Mouse (Mus musculus) midbrain, embryonic 15.5 days (tissue): Measurements from ENCODE around the gene Defa20. TPM values are rescaled to one million over a fixed set of nuclear protein-coding genes. Genes with fewer than 3 reads are reported as not detected.
"Not testable (repeated sequence)": the region's sequence is repeated elsewhere in the genome, so short reads cannot be mapped to it uniquely, and the experiment has no call there.

Experiments used
- ATAC-seq: fragments of 200-750 bp; cut with Nextera tagmentation; replicated peaks from 2 replicates; pipeline ENCODE4 v1.8.0; 2017; ENCODE audit warnings: moderate TSS enrichment
- H3K27ac ChIP-seq: fragments of 300-500 bp; sonication (generic); 2 replicates; pipeline ENCODE4 v1.5.1; 2015; ENCODE audit warnings: mild to moderate bottlenecking, inconsistent platforms
- H3K27me3 ChIP-seq: fragments of 300-500 bp; sonication (generic); replicated peaks from 2 replicates; pipeline ENCODE4 v1.6.1; 2015; ENCODE audit warnings: inconsistent platforms
- H3K36me3 ChIP-seq: fragments of 300-500 bp; sonication (generic); replicated peaks from 2 replicates; pipeline ENCODE4 v1.6.1; 2015; ENCODE audit warnings: inconsistent platforms
- H3K4me1 ChIP-seq: fragments of 300-500 bp; sonication (generic); 2 replicates; pipeline ENCODE4 v1.6.1; 2015; ENCODE audit warnings: inconsistent platforms
- H3K4me2 ChIP-seq: fragments of 300-500 bp; sonication (generic); 2 replicates; pipeline ENCODE4 v1.6.1; 2015; ENCODE audit warnings: inconsistent platforms, mild to moderate bottlenecking, moderate library complexity
- H3K4me3 ChIP-seq: fragments of 300-500 bp; sonication (generic); 2 replicates; pipeline ENCODE4 v1.5.1; 2015; ENCODE audit warnings: mild to moderate bottlenecking, inconsistent platforms
- H3K9ac ChIP-seq: fragments of 300-500 bp; sonication (generic); 2 replicates; pipeline ENCODE4 v1.6.1; 2015; ENCODE audit warnings: mild to moderate bottlenecking, inconsistent platforms
- H3K9me3 ChIP-seq: fragments of 300-500 bp; sonication (generic); 2 replicates; pipeline ENCODE4 v1.6.1; 2016; ENCODE audit warnings: inconsistent platforms
- WGBS: fragments of 180-500 bp; shearing (Covaris S2); methylation state at CpG from one replicate; pipeline ENCODE4 v1.1.7; 2015; ENCODE audit warnings: mixed read lengths; 5-methylcytosine and 5-hydroxymethylcytosine counted together
- polyA plus RNA-seq: library from polyadenylated mRNA; unstranded; fragments of >200 nt; fragmentation: Nextera tagmentation; extraction: Ambion mirVana; gene quantifications from 2 replicates; pipeline ENCODE4 v1.2.1, GENCODE M21; 2015

Defa20 gene
- not detected in 2 replicates for polyA plus RNA-seq

GRCm38 (mm10) chr8:21508958-21509357, at the start of gene Defa20:
Defa20 (plus strand) TSS chr8:21509258.
- not testable (repeated sequence) for H3K4me3 ChIP-seq, H3K4me1 ChIP-seq, H3K4me2 ChIP-seq, H3K9me3 ChIP-seq, H3K27ac ChIP-seq, H3K9ac ChIP-seq, H3K27me3 ChIP-seq, H3K36me3 ChIP-seq, ATAC-seq
- WGBS: no CpG with 5 or more reads among the region's 2 CpGs

- not testable (repeated sequence) for H3K4me3 ChIP-seq, H3K4me1 ChIP-seq, H3K27ac ChIP-seq, H3K9me3 ChIP-seq, ATAC-seq, H3K4me2 ChIP-seq, H3K27me3 ChIP-seq, H3K9ac ChIP-seq, H3K36me3 ChIP-seq
- no CpG with 5 or more reads among the region's 2 CpGs for WGBS
Observed at GRCm38 (mm10) chr8:21528732-21529131, 19.7 kb downstream of the Defa20 start, which contains the start of gene Defa32. Defa32 (plus strand) TSS chr8:21529032.

Other genes with a start within 250 kb of the Defa20 start
- gene Defa27, start 193.7 kb upstream of the Defa20 start, polyA plus RNA-seq: not detected in 2 replicates
- not detected in 2 replicates for gene Defa29, start 182.2 kb upstream of the Defa20 start, polyA plus RNA-seq
- gene Defa2, start 130.7 kb upstream of the Defa20 start, polyA plus RNA-seq: not detected in 2 replicates
- gene Defa33, start 117.4 kb upstream of the Defa20 start, polyA plus RNA-seq: not detected in 2 replicates
- not detected in 2 replicates for gene Defa36, start 81.8 kb upstream of the Defa20 start, polyA plus RNA-seq
- not detected in 2 replicates for gene Gm7849, start 52.7 kb upstream of the Defa20 start, polyA plus RNA-seq
- not detected in 2 replicates for gene Defa32, start 19.8 kb downstream of the Defa20 start, polyA plus RNA-seq
- gene Defa37, start 56.1 kb downstream of the Defa20 start, polyA plus RNA-seq: not detected in 2 replicates
- gene Defa28, start 73.7 kb downstream of the Defa20 start, polyA plus RNA-seq: not detected in 2 replicates
- not detected in 2 replicates for gene Gm7861, start 85.2 kb downstream of the Defa20 start, polyA plus RNA-seq
- not detected in 2 replicates for gene Defa26, start 108.9 kb downstream of the Defa20 start, polyA plus RNA-seq
- gene Defa17, start 146.5 kb downstream of the Defa20 start, polyA plus RNA-seq: not detected in 2 replicates
- gene Defa34, start 156.5 kb downstream of the Defa20 start, polyA plus RNA-seq: not detected in 2 replicates
- gene AY761184, start 194.4 kb downstream of the Defa20 start, polyA plus RNA-seq: not detected in 2 replicates
- not detected in 2 replicates for gene Defa24, start 225.2 kb downstream of the Defa20 start, polyA plus RNA-seq